Mouse (Mus musculus) megakaryocyte, embryonic 14.5 days (primary cell): ENCODE measurements at regions not wholly inside any gene's neighbourhood (a gene's known extent, or its start where the extent isn't known, plus 50 kb on each side); places are given as distances from the start of the nearest gene placed in this dataset.

Experiments used
- FLI1 ChIP-seq: IDR thresholded peaks from 2 replicates; pipeline ENCODE4 v1.6.1; 2012; ENCODE audit warnings: low read length, inconsistent platforms, mixed read lengths
- GATA1 ChIP-seq: IDR thresholded peaks from 3 replicates; pipeline ENCODE4 v1.6.1; 2012; ENCODE audit warnings: mixed read lengths, low read length, inconsistent platforms, borderline replicate concordance

- no peak for TF ChIP-seq GATA1
- no peak for TF ChIP-seq FLI1
Observed at GRCm38 (mm10) chr12:9856128-9856621, 286.3 kb downstream of the Osr1 start.
